Mouse (Mus musculus) liver, adult 2 months (tissue): Measurements from ENCODE around the gene Kdm2b.

Source experiments
- CTCF ChIP-seq: fragments of 200-500 bp; IDR thresholded peaks from 2 replicates; pipeline ENCODE4 v1.5.1; 2011; ENCODE audit warnings: low read depth, low read length, control low read depth
- POLR2A ChIP-seq: fragments of 200-500 bp; IDR thresholded peaks from 2 replicates; pipeline ENCODE4 v1.6.1; 2011; ENCODE audit warnings: low read length, control low read depth; ENCODE audit not compliant: insufficient read depth; ENCODE audit errors: extremely low read depth

GRCm38 (mm10) chr5:123010806-123011205 is 21.2 kb upstream of the Kdm2b start:
- TF ChIP-seq CTCF (peak; percentile 52), POLR2A (no peak)
